Mouse (Mus musculus): ENCODE results near the gene Cntd1. TPM values are rescaled to one million over a fixed set of nuclear protein-coding genes. Genes with fewer than 3 reads are reported as not detected.

Gene Cntd1
- polyA plus RNA-seq, 1 experiment from 2014 or later, result 1.3 TPM

GRCm38 (mm10) chr11:101259948-101260825 is 18.6 kb upstream of the Cntd1 start, which contains the start of gene Wnk4:
Wnk4 (plus strand) TSS chr11:101260567.
- H3K27me3 ChIP-seq, result peaks cover 62% of the 10 kb centered on the region
- peak; percentile 67 for ATAC-seq (ENCODE audit: low FRiP score)
- peaks cover 47% of the 10 kb centered on the region for H3K4me1 ChIP-seq (replicated peaks)

GRCm38 (mm10) chr11:101260826-101261380 is 17.9 kb upstream of the Cntd1 start:
- H3K4me1 ChIP-seq (replicated peaks), result peaks cover 50% of the 10 kb centered on the region
- peaks cover 18% of the 10 kb centered on the region for H3K36me3 ChIP-seq
- H3K27me3 ChIP-seq, result peaks cover 69% of the 10 kb centered on the region
- peak overlapping the region; percentile 76 for H3K9ac ChIP-seq
- H3K9me3 ChIP-seq, result no peaks in the 10 kb centered on the region
- no peak overlapping the region for H3K27ac ChIP-seq
- peak; percentile 46; the same call in 1 of the 2 replicates for ATAC-seq (ENCODE audit: low FRiP score)
- under 1% methylated on average over 30 of the region's 30 CpGs for WGBS
- H3K4me2 ChIP-seq, result peak overlapping the region; percentile 92
- H3K4me3 ChIP-seq, result peak overlapping the region; percentile 46

More at GRCm38 (mm10) chr11:101259948-101260825, 18.6 kb upstream of the Cntd1 start, which contains the start of gene Wnk4:
- H3K4me2 ChIP-seq, result peak within 1 kb of the TSS; percentile 92
- under 1% methylated on average over 31 of the region's 43 CpGs for WGBS
- peak within 1 kb of the TSS; percentile 35; the same call in 1 of the 2 replicates for H3K27ac ChIP-seq
- H3K9me3 ChIP-seq, result no peaks in the 10 kb centered on the region
- peaks cover 18% of the 10 kb centered on the region for H3K36me3 ChIP-seq
- peak within 1 kb of the TSS; percentile 46 for H3K4me3 ChIP-seq
- H3K9ac ChIP-seq, result peak within 1 kb of the TSS; percentile 76

GRCm38 (mm10) chr11:101262272-101262967 is 16.4 kb upstream of the Cntd1 start:
- H3K9me3 ChIP-seq, result no peaks in the 10 kb centered on the region
- WGBS, result 2% methylated on average over 24 of the region's 24 CpGs
- H3K9ac ChIP-seq, result 0 out of 2 replicates have a peak overlapping the region, but pooled peaks have one; percentile 19
- peaks cover 14% of the 10 kb centered on the region for H3K36me3 ChIP-seq
- peaks cover 50% of the 10 kb centered on the region for H3K4me1 ChIP-seq (replicated peaks)
- H3K27me3 ChIP-seq, result peaks cover 80% of the 10 kb centered on the region
- H3K4me3 ChIP-seq, result peak overlapping the region; percentile 19
- no peak for ATAC-seq (ENCODE audit: low FRiP score)
- no peak overlapping the region for H3K27ac ChIP-seq
- H3K4me2 ChIP-seq, result peak overlapping the region; percentile 27; the same call in 1 of the 2 replicates

- no peak overlapping the region for H3K9ac ChIP-seq
- H3K36me3 ChIP-seq, result peaks cover 8% of the 10 kb centered on the region
- H3K4me3 ChIP-seq, result no peak overlapping the region
- no peaks in the 10 kb centered on the region for H3K9me3 ChIP-seq
- no peak overlapping the region for H3K27ac ChIP-seq
- WGBS, result 3% methylated on average over 32 of the region's 32 CpGs
- H3K27me3 ChIP-seq, result peaks cover 86% of the 10 kb centered on the region
- H3K4me1 ChIP-seq (replicated peaks), result peaks cover 50% of the 10 kb centered on the region
- ATAC-seq (ENCODE audit: low FRiP score), result no peak
- H3K4me2 ChIP-seq, result no peak overlapping the region
These were observed 15.4 kb upstream of the Cntd1 start for GRCm38 (mm10) chr11:101263138-101263988.

- H3K4me1 ChIP-seq (replicated peaks), result peaks cover 50% of the 10 kb centered on the region
These were observed 14.9 kb upstream of the Cntd1 start for GRCm38 (mm10) chr11:101263989-101264280.

GRCm38 (mm10) chr11:101264954-101265471 is 13.8 kb upstream of the Cntd1 start:
- peaks cover 80% of the 10 kb centered on the region for H3K27me3 ChIP-seq
- H3K9me3 ChIP-seq, result no peaks in the 10 kb centered on the region
- H3K4me1 ChIP-seq (replicated peaks), result peaks cover 48% of the 10 kb centered on the region
- ATAC-seq (ENCODE audit: low FRiP score), result no peak
- peak overlapping the region; percentile 34 for H3K4me3 ChIP-seq
- H3K36me3 ChIP-seq, result no peaks in the 10 kb centered on the region
- H3K9ac ChIP-seq, result peak overlapping the region; percentile 49
- WGBS, result 1% methylated on average over 31 of the region's 31 CpGs
- H3K27ac ChIP-seq, result no peak overlapping the region
- H3K4me2 ChIP-seq, result peak overlapping the region; percentile 59

More at GRCm38 (mm10) chr11:101263989-101264280, 14.9 kb upstream of the Cntd1 start:
- no peaks in the 10 kb centered on the region for H3K9me3 ChIP-seq
- no peak overlapping the region for H3K4me2 ChIP-seq
- H3K27me3 ChIP-seq, result peaks cover 89% of the 10 kb centered on the region
- 0 out of 2 replicates have a peak, but pooled peaks cover 4% of the 10 kb centered on the region for H3K36me3 ChIP-seq
- H3K9ac ChIP-seq, result no peak overlapping the region
- H3K27ac ChIP-seq, result no peak overlapping the region
- H3K4me3 ChIP-seq, result no peak overlapping the region
- no peak for ATAC-seq (ENCODE audit: low FRiP score)
- WGBS, result 4% methylated on average over 3 of the region's 3 CpGs

- H3K36me3 ChIP-seq, result no peaks in the 10 kb centered on the region
- no peak overlapping the region for H3K9ac ChIP-seq
- no peaks in the 10 kb centered on the region for H3K9me3 ChIP-seq
- WGBS, result 20% methylated on average over 6 of the region's 6 CpGs
- H3K4me1 ChIP-seq (replicated peaks), result peaks cover 40% of the 10 kb centered on the region
- peak overlapping the region; percentile 59; the same call in 1 of the 2 replicates for H3K4me2 ChIP-seq
- H3K27ac ChIP-seq, result no peak overlapping the region
- ATAC-seq (ENCODE audit: low FRiP score), result no peak
- peaks cover 71% of the 10 kb centered on the region for H3K27me3 ChIP-seq
- no peak overlapping the region for H3K4me3 ChIP-seq
These were observed 12.9 kb upstream of the Cntd1 start for GRCm38 (mm10) chr11:101265906-101266305.

- Histone ChIP-seq H3K27me3 (peaks cover 36% of the 10 kb centered on the region), H3K4me3 (no peak overlapping the region), H3K36me3 (no peaks in the 10 kb centered on the region), H3K4me1 (replicated peaks) (peaks cover 16% of the 10 kb centered on the region), H3K9me3 (no peaks in the 10 kb centered on the region), H3K4me2 (peak overlapping the region; percentile 23; the same call in 1 of the 2 replicates), H3K9ac (peak overlapping the region; percentile 39; the same call in 1 of the 2 replicates), H3K27ac (peak overlapping the region; percentile 76)
- ATAC-seq (ENCODE audit: low FRiP score), result no peak
- 34% methylated on average over 10 of the region's 10 CpGs for WGBS
These were observed 9.2 kb upstream of the Cntd1 start for GRCm38 (mm10) chr11:101269577-101270116.

- H3K27ac ChIP-seq, result no peak overlapping the region
- peaks cover 20% of the 10 kb centered on the region for H3K27me3 ChIP-seq
- no peak overlapping the region for H3K9ac ChIP-seq
- no peak for ATAC-seq (ENCODE audit: low FRiP score)
- no peak overlapping the region for H3K4me2 ChIP-seq
- no peak overlapping the region for H3K4me3 ChIP-seq
- 81% methylated on average over 3 of the region's 3 CpGs for WGBS
- H3K4me1 ChIP-seq (replicated peaks), result peaks cover 24% of the 10 kb centered on the region
- peaks cover 4% of the 10 kb centered on the region for H3K36me3 ChIP-seq
- H3K9me3 ChIP-seq, result no peaks in the 10 kb centered on the region
These were observed 6.4 kb upstream of the Cntd1 start for GRCm38 (mm10) chr11:101272446-101272845.

- Histone ChIP-seq H3K27me3 (peaks cover 13% of the 10 kb centered on the region; the same call in 1 of the 2 replicates), H3K36me3 (peaks cover 4% of the 10 kb centered on the region), H3K4me3 (no peak overlapping the region), H3K27ac (no peak overlapping the region), H3K9ac (no peak overlapping the region), H3K4me1 (replicated peaks) (peaks cover 30% of the 10 kb centered on the region), H3K4me2 (no peak overlapping the region), H3K9me3 (no peaks in the 10 kb centered on the region)
- ATAC-seq (ENCODE audit: low FRiP score), result no peak
- WGBS, result 79% methylated on average over 4 of the region's 4 CpGs
These were observed 3.5 kb upstream of the Cntd1 start for GRCm38 (mm10) chr11:101275309-101275708.
